Mouse (Mus musculus): Measurements from ENCODE around the gene Psmb3.

Gene Psmb3

GRCm38 (mm10) chr11:97668160-97668559, 35.0 kb upstream of the Psmb3 start:
- no peak for DNase-seq (ENCODE audit: low read depth)

GRCm38 (mm10) chr11:97669268-97669667, 33.9 kb upstream of the Psmb3 start:
- DNase-seq (ENCODE audit: low read depth) = no peak

- DNase-seq (ENCODE audit: low read depth) = no peak
Observed at GRCm38 (mm10) chr11:97669829-97670228, 33.4 kb upstream of the Psmb3 start.

GRCm38 (mm10) chr11:97670234-97671176, 32.7 kb upstream of the Psmb3 start:
- DNase-seq (ENCODE audit: low read depth) = no peak

- DNase-seq (ENCODE audit: low read depth) = no peak
Observed at GRCm38 (mm10) chr11:97671177-97671527, 32.0 kb upstream of the Psmb3 start.

GRCm38 (mm10) chr11:97673148-97673547, 30.1 kb upstream of the Psmb3 start:
- DNase-seq (ENCODE audit: low read depth) = no peak

GRCm38 (mm10) chr11:97676050-97676754, 27.0 kb upstream of the Psmb3 start:
- no peak for DNase-seq (ENCODE audit: low read depth)

- DNase-seq (ENCODE audit: low read depth) = no peak
Observed at GRCm38 (mm10) chr11:97677381-97677780, 25.8 kb upstream of the Psmb3 start.

GRCm38 (mm10) chr11:97677842-97678241, 25.4 kb upstream of the Psmb3 start:
- DNase-seq (ENCODE audit: low read depth) = no peak

- DNase-seq (ENCODE audit: low read depth) = no peak
Observed at GRCm38 (mm10) chr11:97678301-97678700, 24.9 kb upstream of the Psmb3 start.

GRCm38 (mm10) chr11:97680430-97680829, 22.8 kb upstream of the Psmb3 start:
- DNase-seq (ENCODE audit: low read depth) = no peak

GRCm38 (mm10) chr11:97682504-97683055, 20.6 kb upstream of the Psmb3 start:
- DNase-seq (ENCODE audit: low read depth) = no peak

GRCm38 (mm10) chr11:97684063-97684680, 19.0 kb upstream of the Psmb3 start:
- peak; percentile 87 for DNase-seq (ENCODE audit: low read depth)

- no peak for DNase-seq (ENCODE audit: low read depth)
Observed at GRCm38 (mm10) chr11:97684766-97685165, 18.4 kb upstream of the Psmb3 start.

- DNase-seq (ENCODE audit: low read depth) = peak; percentile 85
Observed at GRCm38 (mm10) chr11:97685613-97686321, 17.4 kb upstream of the Psmb3 start, which contains the start of gene Cisd3. Cisd3 (plus strand) TSS chr11:97685826.

- no peak for DNase-seq (ENCODE audit: low read depth)
Observed at GRCm38 (mm10) chr11:97686322-97686908, 16.8 kb upstream of the Psmb3 start.

- no peak for DNase-seq (ENCODE audit: low read depth)
Observed at GRCm38 (mm10) chr11:97687061-97687460, 16.1 kb upstream of the Psmb3 start.

- peak; percentile 71 for DNase-seq (ENCODE audit: low read depth)
Observed at GRCm38 (mm10) chr11:97689861-97690260, 13.3 kb upstream of the Psmb3 start.

GRCm38 (mm10) chr11:97694435-97694834, 8.8 kb upstream of the Psmb3 start:
- DNase-seq (ENCODE audit: low read depth) = no peak

GRCm38 (mm10) chr11:97694921-97695711, 8.1 kb upstream of the Psmb3 start:
- no peak for DNase-seq (ENCODE audit: low read depth)

All from naive thymus-derived CD4-positive, alpha-beta T cell, adult 2 months (primary cell).